Mouse (Mus musculus) erythroblast, embryonic 14.5 days (primary cell): Measurements from ENCODE around the gene Rragd. TPM values are rescaled to one million over a fixed set of nuclear protein-coding genes. Genes with fewer than 3 reads are reported as not detected.

ENCODE experiments used
- H3K27me3 ChIP-seq: 2 replicates; pipeline ENCODE4 v1.6.1; 2012; ENCODE audit warnings: inconsistent platforms; ENCODE audit not compliant: control insufficient read depth
- H3K36me3 ChIP-seq: 2 replicates; pipeline ENCODE4 v1.6.1; 2012; ENCODE audit warnings: mild to moderate bottlenecking, inconsistent platforms; ENCODE audit not compliant: control insufficient read depth
- H3K4me1 ChIP-seq: 2 replicates; pipeline ENCODE4 v1.6.1; 2012; ENCODE audit warnings: inconsistent platforms; ENCODE audit not compliant: control insufficient read depth
- H3K4me3 ChIP-seq: replicated peaks from 2 replicates; pipeline ENCODE3; 2012; ENCODE audit warnings: moderate library complexity, mild to moderate bottlenecking, inconsistent platforms
- H3K9me3 ChIP-seq: 2 replicates; pipeline ENCODE4 v1.6.1; 2012; ENCODE audit warnings: low read length, inconsistent platforms, mixed read lengths; ENCODE audit not compliant: control insufficient read depth
- GATA1 ChIP-seq: IDR thresholded peaks from 2 replicates; pipeline ENCODE4 v1.6.1; 2012; ENCODE audit warnings: low read length, inconsistent platforms, mixed read lengths
- TAL1 ChIP-seq: IDR thresholded peaks from 3 replicates; pipeline ENCODE4 v1.6.1; 2012; ENCODE audit warnings: low read length, inconsistent platforms, mixed read lengths
- polyA plus RNA-seq: library from polyadenylated mRNA; stranded (reverse); fragments of >175 nt; gene quantifications from 2 replicates; pipeline ENCODE4 v1.2.3, GENCODE M21; 2012

The Rragd gene
- polyA plus RNA-seq, result 0.10 and 0.34 TPM in 2 replicates

DNA sequence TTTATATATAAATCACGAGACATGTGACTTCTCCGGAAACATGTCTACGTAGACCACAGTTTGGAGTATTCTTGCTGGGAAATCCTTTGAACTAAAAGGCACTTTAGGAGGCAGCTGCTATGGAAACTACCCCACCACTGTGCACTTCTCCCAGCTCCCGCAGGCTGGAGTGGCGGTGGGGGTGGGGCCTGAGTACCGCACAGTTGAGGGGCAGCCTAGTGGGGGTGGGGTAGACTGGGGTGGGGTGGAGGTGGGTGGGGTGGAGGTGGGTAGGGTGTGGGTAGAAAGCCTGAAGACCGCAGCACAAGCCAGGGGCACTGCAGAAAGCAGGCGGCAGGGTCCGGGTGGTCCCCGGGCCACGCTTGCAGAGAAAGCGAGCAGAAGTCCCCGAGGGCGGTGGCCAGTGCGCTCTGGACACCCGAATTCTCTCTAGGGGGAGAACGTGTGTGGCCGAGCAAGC, at the start of gene Rragd:
Gene Rragd, plus strand, starts transcription at position 322 of the 460 bp plus-strand sequence.
- H3K4me1 ChIP-seq, result peaks cover 79% of the 10 kb centered on the region
- TF ChIP-seq TAL1 (no peak), GATA1 (no peak)

DNA sequence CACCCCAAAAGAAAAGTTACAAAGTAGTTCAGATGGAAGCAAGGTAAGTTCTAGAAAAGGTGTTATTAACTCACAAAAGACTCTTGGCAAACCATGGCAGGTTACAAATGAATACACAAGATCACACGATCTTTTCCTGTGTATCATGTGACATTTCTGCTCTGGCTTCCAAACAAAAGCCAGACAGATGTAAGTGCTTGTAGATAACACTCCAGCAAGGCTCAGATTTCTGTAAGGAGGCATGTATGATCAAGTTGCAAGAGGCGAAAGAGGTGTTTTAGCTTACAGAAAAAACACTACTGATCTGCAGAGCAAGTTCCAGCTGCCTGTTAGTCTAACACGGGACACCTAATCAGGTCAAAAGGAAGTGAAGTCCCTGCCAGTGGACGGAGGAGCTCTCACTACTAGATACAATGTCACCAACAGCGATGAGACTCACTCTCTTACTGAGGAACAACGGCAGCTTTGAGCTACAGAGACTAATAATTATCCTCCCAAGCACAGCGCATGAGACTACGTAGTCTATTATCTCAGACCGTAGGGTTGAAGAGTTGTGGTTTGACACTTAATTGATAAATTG, 46.0 kb upstream of the Rragd start:
- no peaks in the 10 kb centered on the region for H3K4me1 ChIP-seq
- peaks cover 18% of the 10 kb centered on the region for H3K27me3 ChIP-seq
- H3K36me3 ChIP-seq, result no peaks in the 10 kb centered on the region
- no peak overlapping the region for H3K4me3 ChIP-seq
- TF ChIP-seq TAL1 (no peak), GATA1 (no peak)
- H3K9me3 ChIP-seq, result no peaks in the 10 kb centered on the region

More for the DNA sequence above, at the start of gene Rragd:
- Histone ChIP-seq H3K36me3 (peaks cover 6% of the 10 kb centered on the region; the same call in 1 of the 2 replicates), H3K27me3 (peaks cover 68% of the 10 kb centered on the region), H3K4me3 (peak within 1 kb of the TSS; percentile 82), H3K9me3 (peaks cover 14% of the 10 kb centered on the region)

DNA sequence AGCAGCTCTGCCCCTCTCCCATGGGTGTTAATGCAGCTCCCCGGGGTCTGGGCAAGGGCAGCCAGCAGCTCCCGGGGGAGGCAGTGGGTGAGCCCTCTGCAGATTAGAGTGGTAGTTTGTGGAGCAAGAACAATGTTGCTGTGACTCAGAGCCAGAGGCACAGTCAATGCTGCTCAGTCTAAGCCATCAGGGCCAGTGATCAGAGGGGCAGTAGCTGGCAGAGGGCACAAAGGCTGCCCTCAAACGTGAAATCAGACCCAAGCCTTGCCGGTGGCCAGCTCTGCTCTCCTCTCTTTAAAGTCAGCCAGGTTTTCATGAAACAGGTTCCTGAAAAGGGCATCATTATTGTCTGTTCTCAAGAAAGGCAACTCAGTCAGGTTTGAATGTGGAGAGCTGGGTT, 43.3 kb upstream of the Rragd start:
- Histone ChIP-seq H3K27me3 (peaks cover 18% of the 10 kb centered on the region), H3K36me3 (no peaks in the 10 kb centered on the region), H3K4me3 (no peak overlapping the region), H3K9me3 (no peaks in the 10 kb centered on the region), H3K4me1 (no peaks in the 10 kb centered on the region)
- TF ChIP-seq TAL1, result no peak

DNA sequence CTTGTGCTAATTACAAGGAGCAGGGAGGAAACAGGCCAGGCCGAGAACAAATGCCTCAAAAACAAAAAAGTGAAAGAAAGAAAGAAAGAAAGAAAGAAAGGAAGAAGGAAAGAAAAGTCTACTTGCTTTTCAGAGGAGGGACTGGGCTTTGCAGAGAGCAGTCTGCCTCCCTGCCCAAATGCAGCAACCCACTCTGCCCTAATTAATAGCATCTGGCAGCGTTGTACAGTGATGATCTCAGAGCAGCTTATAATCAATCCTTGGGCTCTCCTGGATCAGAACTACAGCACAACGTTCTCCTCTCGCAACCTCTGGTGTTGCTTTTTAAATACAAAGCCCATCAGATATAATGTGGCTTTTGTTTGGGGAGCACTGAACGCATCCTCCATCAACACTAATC, 42.9 kb upstream of the Rragd start:
- no peaks in the 10 kb centered on the region for H3K4me1 ChIP-seq
- no peaks in the 10 kb centered on the region for H3K36me3 ChIP-seq
- H3K4me3 ChIP-seq, result no peak overlapping the region
- no peaks in the 10 kb centered on the region for H3K9me3 ChIP-seq
- TF ChIP-seq TAL1 (no peak), GATA1 (no peak)
- H3K27me3 ChIP-seq, result peaks cover 18% of the 10 kb centered on the region

DNA sequence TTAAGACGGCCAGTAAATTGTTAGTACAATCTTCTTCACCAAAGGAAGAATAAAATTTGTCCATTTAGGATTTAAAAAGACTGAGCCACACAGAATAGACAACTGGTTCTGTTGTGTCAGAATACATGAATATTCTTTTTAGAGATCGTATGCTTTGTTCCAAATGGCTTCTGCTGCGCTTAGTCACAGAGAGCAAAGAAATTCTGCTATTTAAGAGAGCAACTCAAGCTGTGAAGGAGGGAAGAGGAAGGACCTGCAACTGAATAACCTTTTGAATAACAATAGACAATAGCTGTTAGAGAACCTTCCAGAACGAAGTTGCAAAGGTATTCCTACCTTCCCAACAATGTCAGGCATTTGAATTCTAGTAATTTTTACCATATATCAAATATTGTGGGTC, 41.9 kb upstream of the Rragd start:
- Histone ChIP-seq H3K4me3 (no peak overlapping the region), H3K27me3 (peaks cover 18% of the 10 kb centered on the region), H3K9me3 (no peaks in the 10 kb centered on the region), H3K4me1 (no peaks in the 10 kb centered on the region), H3K36me3 (no peaks in the 10 kb centered on the region)
- TF ChIP-seq GATA1 (no peak), TAL1 (no peak)

DNA sequence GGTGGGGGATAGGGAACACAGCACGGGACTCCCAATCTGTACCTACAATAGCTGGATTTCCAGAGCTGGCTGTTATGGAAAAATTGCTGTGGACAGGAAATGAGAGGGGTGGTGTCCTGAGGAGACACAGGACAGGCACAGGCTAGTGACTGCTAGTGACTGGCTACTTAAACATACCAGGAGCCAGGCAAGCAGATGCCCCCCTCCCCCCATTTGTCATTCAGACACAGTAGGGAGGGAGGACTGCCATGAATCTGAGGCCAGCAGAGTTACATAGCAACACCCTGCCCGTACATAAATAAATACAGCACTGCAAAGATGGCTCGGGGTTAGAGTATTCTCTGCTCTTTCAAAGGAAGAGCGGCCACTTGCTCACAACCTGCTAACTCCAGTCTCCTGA, 35.2 kb upstream of the Rragd start:
- H3K36me3 ChIP-seq, result no peaks in the 10 kb centered on the region
- H3K4me1 ChIP-seq, result peaks cover 14% of the 10 kb centered on the region
- no peak overlapping the region for H3K4me3 ChIP-seq
- TF ChIP-seq GATA1, result no peak
- no peak for TF ChIP-seq TAL1
- H3K9me3 ChIP-seq, result peaks cover 14% of the 10 kb centered on the region
- H3K27me3 ChIP-seq, result peaks cover 55% of the 10 kb centered on the region

DNA sequence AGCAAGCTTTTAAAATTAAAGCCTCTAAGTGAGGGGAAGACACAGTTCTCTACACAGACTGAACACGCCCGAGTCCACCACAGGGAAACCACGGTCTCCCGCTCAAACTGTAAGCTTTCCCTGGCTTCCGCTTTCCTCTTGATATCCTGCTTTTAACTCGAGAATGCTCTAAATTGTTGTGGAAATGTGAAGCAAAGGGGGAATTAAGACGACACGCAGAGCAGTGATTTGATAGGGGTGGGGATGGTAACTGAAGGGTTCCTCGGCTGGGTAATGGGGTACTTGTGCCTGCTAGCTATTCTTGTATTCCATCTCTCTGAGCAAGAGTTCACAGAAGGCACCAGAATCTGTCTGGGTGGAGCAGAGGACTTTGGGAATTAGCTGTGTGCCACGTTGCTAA, 34.1 kb upstream of the Rragd start:
- peaks cover 65% of the 10 kb centered on the region for H3K27me3 ChIP-seq
- no peak overlapping the region for H3K4me3 ChIP-seq
- peaks cover 18% of the 10 kb centered on the region for H3K9me3 ChIP-seq
- no peaks in the 10 kb centered on the region for H3K36me3 ChIP-seq
- H3K4me1 ChIP-seq, result peaks cover 14% of the 10 kb centered on the region
- TF ChIP-seq GATA1 (no peak), TAL1 (no peak)

DNA sequence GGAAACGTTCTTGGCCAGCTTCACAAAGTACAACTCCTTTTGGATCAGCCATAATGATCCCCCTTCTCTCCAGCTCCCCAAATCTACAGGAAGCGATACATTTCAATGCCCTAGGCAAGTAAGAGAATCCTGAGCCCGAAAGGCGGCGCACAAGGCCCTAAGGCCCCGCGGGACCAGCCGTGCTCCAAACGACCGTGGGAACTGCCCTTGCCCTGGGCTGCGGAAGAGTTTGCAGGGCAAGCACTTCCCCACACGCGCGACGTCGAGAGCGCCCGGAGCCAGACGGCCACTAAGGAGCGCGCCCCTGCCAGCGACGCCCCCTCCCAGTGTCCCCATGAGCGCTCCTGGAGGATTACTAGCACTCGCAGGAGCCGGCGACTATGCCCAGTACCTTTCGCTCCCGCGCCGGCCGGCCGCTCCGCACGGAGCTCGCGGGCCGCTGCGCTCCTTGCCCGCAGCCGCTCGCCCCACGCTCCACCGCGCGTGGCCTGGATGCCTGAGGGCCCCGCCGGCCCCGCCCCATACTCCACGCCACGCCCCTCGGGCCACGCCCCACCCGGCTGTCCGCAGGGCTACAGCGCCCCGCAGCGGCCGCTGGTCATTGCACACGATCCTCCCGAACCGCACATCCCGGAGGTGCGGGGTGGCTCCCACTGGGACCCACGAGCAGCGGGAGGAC, 32.3 kb upstream of the Rragd start, which contains the start of gene Ankrd6:
Gene Ankrd6, minus strand, starts transcription at position 486 of the 679 bp plus-strand sequence.
- Histone ChIP-seq H3K36me3 (no peaks in the 10 kb centered on the region), H3K4me1 (peaks cover 14% of the 10 kb centered on the region), H3K27me3 (peaks cover 77% of the 10 kb centered on the region), H3K9me3 (peaks cover 18% of the 10 kb centered on the region), H3K4me3 (peak within 1 kb of the TSS; percentile 60)
- no peak for TF ChIP-seq GATA1
- no peak for TF ChIP-seq TAL1

DNA sequence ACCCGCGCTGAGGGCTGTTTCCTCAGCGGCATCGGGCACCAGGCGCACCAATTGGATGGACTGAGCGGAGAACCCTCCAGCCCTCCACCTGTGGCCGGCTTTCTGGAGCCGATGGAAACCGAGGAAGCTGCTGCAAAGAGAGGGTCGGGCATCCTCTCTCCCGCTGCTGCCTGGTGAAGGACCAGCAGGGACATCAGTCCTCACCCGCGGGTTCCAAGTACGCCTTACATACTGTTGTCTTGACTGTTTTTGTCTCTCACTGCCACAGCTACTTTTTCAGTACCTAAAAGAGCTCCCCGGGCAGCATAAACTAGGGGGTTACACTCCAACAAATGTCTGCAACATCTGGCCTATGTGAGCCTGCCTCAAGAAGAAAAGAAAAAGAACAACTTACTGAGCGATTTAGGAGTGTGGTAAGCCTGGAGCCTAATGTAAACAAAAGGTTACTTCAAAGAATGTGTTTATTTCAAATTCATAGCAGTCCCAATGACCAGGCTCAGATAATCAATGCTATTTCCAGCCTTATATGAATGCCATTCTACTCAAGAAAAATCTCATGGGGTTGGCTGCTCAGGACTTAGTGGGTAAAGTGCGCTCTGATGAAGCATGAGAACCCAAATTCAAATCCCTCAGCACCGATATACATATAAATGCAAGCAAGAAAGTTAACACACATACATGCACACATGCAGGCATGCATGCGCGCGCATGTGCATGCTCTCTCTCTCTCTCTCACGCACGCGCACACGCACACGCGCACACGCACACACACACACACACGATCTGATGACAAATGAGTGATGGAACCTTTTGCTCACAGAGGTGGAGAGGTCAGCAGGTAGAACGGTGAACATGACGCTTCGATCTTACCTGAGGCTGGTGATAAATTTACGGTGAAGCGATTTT, 31.5 kb upstream of the Rragd start:
- TF ChIP-seq TAL1, result no peak
- TF ChIP-seq GATA1, result no peak

More for the DNA sequence above, 31.5 kb upstream of the Rragd start:
- Histone ChIP-seq H3K27me3 (peaks cover 77% of the 10 kb centered on the region), H3K9me3 (peaks cover 18% of the 10 kb centered on the region), H3K4me3 (peak overlapping the region; percentile 60), H3K36me3 (no peaks in the 10 kb centered on the region), H3K4me1 (peaks cover 14% of the 10 kb centered on the region)
